Mouse (Mus musculus): Measurements from ENCODE around the gene Ei24. TPM values are rescaled to one million over a fixed set of nuclear protein-coding genes. Genes with fewer than 3 reads are reported as not detected.

Ei24 gene
- polyA plus RNA-seq, 1 experiment from 2014 or later = 60.3 TPM

GRCm38 (mm10) chr9:36764378-36764777, 32.8 kb downstream of the Ei24 start:
- DNase-seq (no peak), ATAC-seq (ENCODE audit: insufficient read depth) (no peak)
- Histone ChIP-seq H3K4me1 (ENCODE audit: insufficient read depth) (no peaks in the 10 kb centered on the region), H3K4me2 (no peak overlapping the region), H3K9ac (no peak overlapping the region), H3K27ac (ENCODE audit: low read depth) (no peak overlapping the region), H3K27me3 (ENCODE audit: insufficient read depth, low read length) (no peaks in the 10 kb centered on the region), H3K4me3 (ENCODE audit: low read depth, low read length) (no peak overlapping the region), H3K36me3 (ENCODE audit: insufficient read depth) (peaks cover 40% of the 10 kb centered on the region), H3K9me3 (ENCODE audit: low read depth, low read length) (no peaks in the 10 kb centered on the region)
- no peak for TF ChIP-seq CTCF (IDR thresholded peaks at IDR 0.05; ENCODE audit: low read depth)
- WGBS = 93% methylated on average over 1 of the region's 1 CpGs

Other genes with a start within 250 kb of the Ei24 start
- gene Gm17689, start 214.8 kb downstream of the Ei24 start, polyA plus RNA-seq (2014; fragmentation: Nextera tagmentation; extraction: Ambion mirVana) = not detected in 2 replicates
- not detected in 2 replicates for gene A630095E13Rik, start 154.0 kb downstream of the Ei24 start, polyA plus RNA-seq (2014; fragmentation: Nextera tagmentation; extraction: Ambion mirVana)
- not detected in 2 replicates for gene Acrv1, start 104.2 kb downstream of the Ei24 start, polyA plus RNA-seq (2014; fragmentation: Nextera tagmentation; extraction: Ambion mirVana)
- gene Chek1, start 70.3 kb downstream of the Ei24 start, polyA plus RNA-seq (2014; fragmentation: Nextera tagmentation; extraction: Ambion mirVana) = 44.4 and 45.1 TPM in 2 replicates
- gene Stt3a, start 29.7 kb downstream of the Ei24 start, polyA plus RNA-seq (2014; fragmentation: Nextera tagmentation; extraction: Ambion mirVana) = 243 and 260 TPM in 2 replicates
- gene Fez1, start 24.5 kb upstream of the Ei24 start, polyA plus RNA-seq (2014; fragmentation: Nextera tagmentation; extraction: Ambion mirVana) = 3.3 and 3.4 TPM in 2 replicates